Mouse (Mus musculus) right cerebral cortex, adult 18-20 months (tissue): ENCODE data around the gene Aldh2.
"Not testable (repeated sequence)": the region's sequence is repeated elsewhere in the genome, so short reads cannot be mapped to it uniquely, and the experiment has no call there.

ENCODE experiments used
- DNase-seq: peaks from one replicate; pipeline ENCODE4 v3.0.0; 2022; ENCODE audit warnings: mixed read lengths

Aldh2 gene

GRCm38 (mm10) chr5:121593451-121594401, at the start of gene Aldh2:
TSS of gene Aldh2 (minus strand) at chr5:121593824.
- peak; percentile 84 for DNase-seq

- DNase-seq: no peak
Observed at GRCm38 (mm10) chr5:121639601-121640000, 46.0 kb upstream of the Aldh2 start.

DNA sequence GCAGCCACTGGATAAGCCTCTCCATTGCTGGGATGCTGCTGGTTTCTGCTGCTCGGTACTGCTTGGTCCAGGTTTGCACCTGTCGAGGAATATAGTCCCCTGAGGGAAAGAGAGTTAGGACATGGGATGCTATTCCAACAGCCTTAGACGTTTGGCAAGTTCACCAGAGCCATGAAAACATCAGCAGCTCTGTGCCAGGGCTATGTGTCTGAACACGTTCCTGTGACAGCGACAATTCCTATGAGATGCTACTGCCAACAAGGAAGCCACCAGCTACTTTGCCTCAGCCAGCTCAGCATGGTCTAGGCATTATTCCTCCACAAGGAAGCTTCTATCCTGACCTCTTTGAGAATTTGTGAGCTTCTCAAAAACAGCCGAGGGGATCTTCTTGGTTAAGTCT, 43.7 kb upstream of the Aldh2 start:
- no peak for DNase-seq

DNA sequence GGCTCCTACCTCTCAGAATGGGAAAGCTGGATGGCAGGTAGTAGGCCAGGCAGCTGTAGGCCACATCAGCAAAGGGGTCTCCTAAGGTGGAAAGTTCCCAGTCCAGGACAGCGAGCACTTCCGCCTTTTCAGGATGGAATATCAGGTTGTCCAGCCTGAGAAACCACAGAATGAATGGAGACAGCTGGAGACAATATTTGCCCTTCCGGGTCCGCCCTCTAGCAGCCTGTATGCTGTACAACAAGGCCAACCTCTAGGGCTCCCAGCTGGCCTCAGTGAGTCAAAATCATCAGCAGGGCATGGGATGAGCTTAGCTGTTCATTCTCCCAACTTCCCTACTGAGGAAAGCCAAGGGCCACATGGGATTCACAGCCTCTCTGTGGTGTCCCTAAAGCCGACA, 41.0 kb upstream of the Aldh2 start:
- DNase-seq: no peak

- no peak for DNase-seq
Observed at GRCm38 (mm10) chr5:121632804-121633203, 39.2 kb upstream of the Aldh2 start.

- DNase-seq: not testable (repeated sequence)
Observed at GRCm38 (mm10) chr5:121631106-121631647, 37.6 kb upstream of the Aldh2 start.

GRCm38 (mm10) chr5:121627871-121628270, 34.2 kb upstream of the Aldh2 start:
- peak; percentile 52 for DNase-seq

GRCm38 (mm10) chr5:121623241-121623640, 29.6 kb upstream of the Aldh2 start:
- DNase-seq: no peak

DNA sequence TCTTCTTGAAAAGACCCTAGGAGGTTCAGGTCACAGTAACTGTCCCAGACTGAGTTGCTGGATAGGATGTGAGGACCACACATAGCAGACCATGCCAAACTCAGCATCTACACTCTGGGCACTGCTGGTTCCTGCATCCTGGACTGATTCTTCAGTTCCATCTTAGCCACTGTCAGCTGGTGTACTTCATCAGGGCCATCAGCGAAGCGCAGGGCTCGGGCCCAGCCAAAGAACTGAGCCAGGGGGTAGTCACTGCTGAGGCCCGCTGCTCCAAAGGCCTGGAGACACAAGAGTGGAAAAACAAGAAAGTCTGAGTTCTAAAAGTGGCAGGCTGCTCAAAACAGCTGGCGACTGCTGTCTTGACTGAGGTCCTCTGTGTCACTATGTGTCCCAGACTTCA, 27.5 kb upstream of the Aldh2 start:
- no peak for DNase-seq

GRCm38 (mm10) chr5:121618592-121619513, 25.2 kb upstream of the Aldh2 start, which contains the start of gene Acad12:
TSS of gene Acad12 (minus strand) at chr5:121618938.
- peak; percentile 78 for DNase-seq

DNA sequence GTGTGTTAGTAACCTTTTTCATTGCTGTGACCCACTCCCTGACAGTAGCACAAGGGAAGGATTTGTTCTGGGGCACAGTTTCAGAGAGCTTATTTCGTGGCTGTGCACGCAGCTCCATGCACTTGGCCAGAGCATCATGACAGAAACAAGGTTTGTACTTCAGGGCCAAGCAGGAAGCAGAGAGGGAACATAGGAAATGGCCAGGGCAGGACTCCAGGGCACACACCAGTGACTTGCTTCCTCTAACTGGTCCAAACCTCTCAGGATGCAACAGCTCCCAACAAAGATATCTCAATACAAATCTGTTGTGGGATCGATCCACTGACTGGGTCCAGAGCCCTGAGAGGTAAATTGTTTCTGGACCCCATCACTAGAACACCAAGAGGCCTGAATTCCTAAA, 21.3 kb upstream of the Aldh2 start:
- DNase-seq: not testable (repeated sequence)

- no peak for DNase-seq
Observed at GRCm38 (mm10) chr5:121612036-121612435, 18.4 kb upstream of the Aldh2 start.

GRCm38 (mm10) chr5:121609556-121610135, 16.0 kb upstream of the Aldh2 start:
- not testable (repeated sequence) for DNase-seq

- DNase-seq: peak; percentile 64
Observed at GRCm38 (mm10) chr5:121606151-121606550, 12.5 kb upstream of the Aldh2 start.

- DNase-seq: not testable (repeated sequence)
Observed at GRCm38 (mm10) chr5:121603815-121604214, 10.2 kb upstream of the Aldh2 start.

DNA sequence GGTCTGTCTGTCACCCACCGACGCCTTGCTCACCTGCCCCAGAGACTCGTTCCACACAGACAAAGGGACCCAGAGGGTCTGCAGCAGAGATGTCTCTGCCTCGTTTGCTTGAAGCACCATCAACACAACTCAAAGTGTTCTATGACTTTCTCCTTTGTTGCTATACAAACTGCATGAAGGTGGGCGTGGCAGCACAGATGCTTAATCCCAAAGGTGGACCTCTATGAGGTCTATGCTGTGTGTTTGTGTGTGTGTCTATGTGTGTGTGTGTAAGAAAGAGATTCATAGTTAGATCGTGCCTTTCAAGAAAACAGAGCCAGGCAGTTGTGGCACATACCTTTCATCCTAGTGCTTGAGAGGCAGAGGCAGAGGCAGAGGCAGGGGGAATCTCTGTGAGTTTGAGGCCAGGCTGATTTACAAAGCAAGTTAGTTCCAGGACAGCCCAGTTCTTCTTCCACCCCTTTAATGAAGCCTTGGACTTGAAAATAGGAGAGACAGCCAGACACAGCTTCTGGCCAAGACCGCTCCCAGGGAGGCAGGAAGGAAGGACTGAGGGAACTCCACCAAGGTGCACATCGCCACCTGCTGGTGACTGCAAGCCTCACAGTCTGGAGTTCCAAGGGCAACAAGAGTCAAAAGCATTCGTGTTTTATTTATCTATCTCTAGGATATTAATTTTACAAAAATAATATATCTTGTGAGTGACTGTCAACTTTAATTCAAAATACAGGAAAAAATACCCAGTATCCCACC, 8.1 kb upstream of the Aldh2 start:
- DNase-seq: peak; percentile 87

DNA sequence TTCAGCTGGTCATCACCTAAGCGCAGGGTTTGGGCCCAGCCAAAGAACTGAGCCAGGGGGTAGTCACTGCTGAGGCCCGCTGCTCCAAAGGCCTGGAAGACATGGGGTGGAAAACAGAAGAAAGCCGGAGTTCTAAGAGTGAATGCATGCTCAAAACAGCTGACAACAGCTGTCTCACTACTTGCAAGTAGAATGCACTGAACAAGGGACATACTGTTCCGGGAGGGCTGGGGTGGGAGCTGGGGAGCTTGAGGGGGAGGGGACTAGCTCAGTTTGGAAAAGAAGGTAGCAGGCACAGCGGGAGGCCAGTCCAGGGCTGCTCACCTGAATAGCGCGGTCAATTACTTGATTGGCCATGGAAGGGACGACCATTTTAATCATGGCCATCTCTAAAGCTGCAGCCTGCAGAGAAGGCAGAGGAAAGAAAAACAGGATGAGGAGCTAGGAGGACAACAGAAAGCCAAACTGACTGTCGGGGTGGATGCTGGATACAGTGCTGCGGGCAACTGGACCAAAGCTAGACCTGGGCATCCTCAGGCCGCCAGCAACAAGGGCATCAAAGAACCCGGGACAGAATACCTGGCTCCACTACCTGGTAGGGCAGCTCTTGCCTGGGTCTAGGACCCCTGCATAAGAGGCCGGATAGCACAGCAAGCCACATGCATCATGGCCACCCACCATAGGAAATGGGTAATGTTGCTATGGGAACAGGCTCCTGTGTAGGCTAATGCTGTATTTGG, 5.4 kb upstream of the Aldh2 start:
- DNase-seq: no peak

- no peak for DNase-seq
Observed at GRCm38 (mm10) chr5:121597991-121598537, 4.4 kb upstream of the Aldh2 start.

- no peak for DNase-seq
Observed at GRCm38 (mm10) chr5:121597332-121597731, 3.7 kb upstream of the Aldh2 start.

DNA sequence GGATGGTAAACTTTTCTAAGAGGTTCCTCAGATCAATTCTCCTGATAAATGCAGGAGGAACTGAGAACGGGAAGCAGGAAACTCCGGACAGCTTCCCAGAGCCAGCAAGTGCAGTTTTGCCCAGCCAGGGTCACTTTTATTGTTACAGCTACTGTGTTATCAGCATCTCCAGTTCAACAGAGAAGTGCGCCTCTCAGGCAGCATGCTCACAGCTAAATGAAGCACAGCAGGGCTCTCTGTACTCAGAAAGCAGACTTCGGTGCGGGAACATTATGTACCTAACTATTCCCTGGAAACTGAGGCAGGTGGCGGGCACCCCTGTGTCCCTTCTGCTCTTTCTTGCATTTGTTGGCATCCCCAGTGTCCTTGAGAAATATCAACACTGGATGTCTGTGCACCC, 2.6 kb upstream of the Aldh2 start:
- no peak for DNase-seq

DNA sequence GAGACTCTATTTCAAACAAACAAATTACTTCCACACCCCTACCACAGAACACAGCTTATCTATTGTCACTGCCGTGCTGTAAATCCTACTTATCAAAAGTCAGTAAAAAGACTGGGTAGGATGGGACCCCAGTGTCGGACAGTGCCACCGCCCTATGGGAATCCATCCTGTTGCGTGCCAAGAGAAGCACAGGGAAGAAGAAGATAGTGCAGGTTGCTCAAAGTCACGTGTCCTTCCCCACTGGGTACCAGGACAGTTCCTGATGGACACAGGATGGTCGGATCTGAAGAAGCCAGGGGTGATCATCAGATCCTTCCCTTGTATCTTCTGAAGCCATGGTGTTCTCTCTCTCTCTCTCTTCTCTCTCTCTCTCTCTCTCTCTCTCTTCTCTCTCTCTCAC, 2.1 kb upstream of the Aldh2 start:
- no peak for DNase-seq
